Mouse (Mus musculus) ES-CJ7 (cell line): ENCODE results near the gene Klk1b8.
"Not testable (repeated sequence)": the region's sequence is repeated elsewhere in the genome, so short reads cannot be mapped to it uniquely, and the experiment has no call there.

Experiments
- DNase-seq: peaks from one replicate; pipeline ENCODE4 v3.0.0; 2011; ENCODE audit warnings: low read depth, low spot score

Klk1b8 gene

DNA sequence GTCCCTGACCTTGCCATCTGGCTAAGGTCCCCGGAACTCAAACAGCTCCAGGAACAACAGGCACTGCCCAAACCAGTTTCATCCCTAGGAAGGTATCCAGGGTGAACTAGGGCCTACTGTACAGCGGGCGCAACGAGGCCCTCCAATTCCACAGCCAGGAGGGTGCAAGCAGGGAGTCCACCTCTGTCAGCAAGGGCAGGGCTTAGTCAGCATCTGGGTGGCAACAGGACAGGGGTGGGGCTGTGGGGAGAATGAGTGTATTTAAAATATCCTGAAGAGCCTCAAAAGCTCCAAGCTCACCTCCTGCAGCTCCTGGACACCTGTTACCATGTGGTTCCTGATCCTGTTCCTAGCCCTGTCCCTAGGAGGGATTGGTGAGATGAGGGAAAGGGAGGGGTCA, 45.1 kb downstream of the Klk1b8 start, which contains the start of gene Klk1b11:
Gene Klk1b11, plus strand, starts transcription at position 301 of the 400 bp plus-strand sequence.
- DNase-seq = not testable (repeated sequence)
